Mouse (Mus musculus): ENCODE data around the gene Rassf8. TPM values are rescaled to one million over a fixed set of nuclear protein-coding genes. Genes with fewer than 3 reads are reported as not detected.

The Rassf8 gene
- polyA plus RNA-seq, 1 experiment from 2014 or later, result 4.7 TPM

GRCm38 (mm10) chr6:145861462-145862227 is 115.1 kb downstream of the Rassf8 start:
- H3K9me3 ChIP-seq, result no peaks in the 10 kb centered on the region
- H3K4me2 ChIP-seq (replicated peaks), result no peak overlapping the region
- H3K27me3 ChIP-seq (replicated peaks), result peaks cover 45% of the 10 kb centered on the region
- WGBS, result 78% methylated on average over 9 of the region's 9 CpGs
- no peaks in the 10 kb centered on the region for H3K36me3 ChIP-seq
- H3K27ac ChIP-seq, result no peak overlapping the region
- peaks cover 24% of the 10 kb centered on the region for H3K4me1 ChIP-seq (replicated peaks)
- ATAC-seq, result no peak
- no peak overlapping the region for H3K9ac ChIP-seq
- no peak overlapping the region for H3K4me3 ChIP-seq (replicated peaks)

GRCm38 (mm10) chr6:145862321-145862720 is 115.8 kb downstream of the Rassf8 start:
- peak overlapping the region; percentile 99 for H3K4me2 ChIP-seq (replicated peaks)
- H3K4me1 ChIP-seq (replicated peaks), result peaks cover 24% of the 10 kb centered on the region
- H3K27me3 ChIP-seq (replicated peaks), result peaks cover 45% of the 10 kb centered on the region
- H3K9ac ChIP-seq, result no peak overlapping the region
- no peak overlapping the region for H3K27ac ChIP-seq
- no peak for ATAC-seq
- no peaks in the 10 kb centered on the region for H3K36me3 ChIP-seq
- 25% methylated on average over 4 of the region's 4 CpGs for WGBS
- H3K4me3 ChIP-seq (replicated peaks), result peak overlapping the region; percentile 59
- no peaks in the 10 kb centered on the region for H3K9me3 ChIP-seq

GRCm38 (mm10) chr6:145862739-145863064 is 116.2 kb downstream of the Rassf8 start:
- Histone ChIP-seq H3K9ac (peak overlapping the region; percentile 42; the same call in 1 of the 2 replicates), H3K27ac (no peak overlapping the region), H3K9me3 (no peaks in the 10 kb centered on the region), H3K4me2 (replicated peaks) (peak overlapping the region; percentile 99), H3K36me3 (no peaks in the 10 kb centered on the region), H3K27me3 (replicated peaks) (peaks cover 46% of the 10 kb centered on the region), H3K4me1 (replicated peaks) (peaks cover 24% of the 10 kb centered on the region), H3K4me3 (replicated peaks) (peak overlapping the region; percentile 59)
- under 1% methylated on average over 35 of the region's 35 CpGs for WGBS
- ATAC-seq, result no peak

GRCm38 (mm10) chr6:145863065-145863971 is 116.8 kb downstream of the Rassf8 start:
- Histone ChIP-seq H3K9ac (peak overlapping the region; percentile 42), H3K4me1 (replicated peaks) (peaks cover 24% of the 10 kb centered on the region), H3K27me3 (replicated peaks) (peaks cover 48% of the 10 kb centered on the region), H3K27ac (no peak overlapping the region), H3K36me3 (no peaks in the 10 kb centered on the region), H3K4me3 (replicated peaks) (peak overlapping the region; percentile 59), H3K9me3 (no peaks in the 10 kb centered on the region), H3K4me2 (replicated peaks) (peak overlapping the region; percentile 99)
- ATAC-seq, result peak; percentile 69
- under 1% methylated on average over 105 of the region's 105 CpGs for WGBS

GRCm38 (mm10) chr6:145864171-145864570 is 117.6 kb downstream of the Rassf8 start:
- H3K4me2 ChIP-seq (replicated peaks), result peak overlapping the region; percentile 99
- H3K4me3 ChIP-seq (replicated peaks), result peak overlapping the region; percentile 59
- no peak overlapping the region for H3K27ac ChIP-seq
- H3K4me1 ChIP-seq (replicated peaks), result peaks cover 24% of the 10 kb centered on the region
- H3K9me3 ChIP-seq, result no peaks in the 10 kb centered on the region
- no peak for ATAC-seq
- H3K36me3 ChIP-seq, result no peaks in the 10 kb centered on the region
- H3K27me3 ChIP-seq (replicated peaks), result peaks cover 48% of the 10 kb centered on the region
- H3K9ac ChIP-seq, result no peak overlapping the region
- 3% methylated on average over 8 of the region's 8 CpGs for WGBS

- peak within 1 kb of the TSS; percentile 53 for H3K4me3 ChIP-seq (replicated peaks)
- no peaks in the 10 kb centered on the region for H3K36me3 ChIP-seq
- H3K4me1 ChIP-seq (replicated peaks), result peaks cover 24% of the 10 kb centered on the region
- H3K9ac ChIP-seq, result peak within 1 kb of the TSS; percentile 52
- peak; percentile 35; the same call in 1 of the 2 replicates for ATAC-seq
- H3K27ac ChIP-seq, result no peak within 1 kb of the TSS
- 1% methylated on average over 57 of the region's 57 CpGs for WGBS
- H3K27me3 ChIP-seq (replicated peaks), result peaks cover 48% of the 10 kb centered on the region
- no peaks in the 10 kb centered on the region for H3K9me3 ChIP-seq
- H3K4me2 ChIP-seq (replicated peaks), result peak within 1 kb of the TSS; percentile 99
Observed at GRCm38 (mm10) chr6:145865289-145865885, 118.8 kb downstream of the Rassf8 start, which contains the start of gene Bhlhe41. Bhlhe41 (minus strand) TSS chr6:145865558.

- Histone ChIP-seq H3K4me3 (replicated peaks) (peak overlapping the region; percentile 53), H3K36me3 (no peaks in the 10 kb centered on the region), H3K9ac (peak overlapping the region; percentile 52), H3K27ac (no peak overlapping the region), H3K27me3 (replicated peaks) (peaks cover 48% of the 10 kb centered on the region), H3K4me1 (replicated peaks) (peaks cover 24% of the 10 kb centered on the region), H3K4me2 (replicated peaks) (peak overlapping the region; percentile 99), H3K9me3 (no peaks in the 10 kb centered on the region)
- ATAC-seq, result peak; percentile 76
- under 1% methylated on average over 69 of the region's 69 CpGs for WGBS
Observed at GRCm38 (mm10) chr6:145865886-145866851, 119.6 kb downstream of the Rassf8 start.

- Histone ChIP-seq H3K27me3 (replicated peaks) (peaks cover 45% of the 10 kb centered on the region), H3K9ac (no peak overlapping the region), H3K4me3 (replicated peaks) (no peak overlapping the region), H3K27ac (no peak overlapping the region), H3K4me1 (replicated peaks) (peaks cover 24% of the 10 kb centered on the region), H3K9me3 (no peaks in the 10 kb centered on the region), H3K36me3 (no peaks in the 10 kb centered on the region), H3K4me2 (replicated peaks) (peak overlapping the region; percentile 99; the same call in 1 of the 2 replicates)
- WGBS, result 70% methylated on average over 3 of the region's 3 CpGs
- ATAC-seq, result no peak
Observed at GRCm38 (mm10) chr6:145867111-145867510, 120.6 kb downstream of the Rassf8 start.

Other genes starting within 250 kb of the Rassf8 start
- gene Lmntd1, start 132.4 kb upstream of the Rassf8 start, polyA plus RNA-seq (2015; fragmentation: Nextera tagmentation; extraction: Ambion mirVana), result 0.73 and 0.80 TPM in 2 replicates
- not detected in 2 replicates for gene Tuba3b, start 131.0 kb upstream of the Rassf8 start, polyA plus RNA-seq (2015; fragmentation: Nextera tagmentation; extraction: Ambion mirVana)
- gene Bhlhe41, start 118.8 kb downstream of the Rassf8 start, polyA plus RNA-seq (2015; fragmentation: Nextera tagmentation; extraction: Ambion mirVana), result 0.82 and 1.3 TPM in 2 replicates
- 7.7 and 8.6 TPM in 2 replicates for gene Sspn, start 184.9 kb downstream of the Rassf8 start, polyA plus RNA-seq (2015; fragmentation: Nextera tagmentation; extraction: Ambion mirVana)